Mouse (Mus musculus) spleen, postnatal 36 days (tissue): ENCODE data around the gene Kif9.

Experiments used
- DNase-seq, 2 experiments: peaks; one replicate each; pipeline ENCODE4 v3.0.0; 2022; ENCODE audit warnings: low spot score in 2 of 2, mixed read lengths in 1 of 2

The Kif9 gene

GRCm38 (mm10) chr9:110476124-110477091, at the start of gene Kif9, which contains the start of gene Klhl18:
Gene Kif9, plus strand, starts transcription at chr9:110476958.
Gene Klhl18, minus strand, starts transcription at chr9:110476694.
- peak; percentile 94 to 95 for DNase-seq

GRCm38 (mm10) chr9:110431241-110431640, 45.5 kb upstream of the Kif9 start:
- DNase-seq = no peak

- DNase-seq = no peak
These were observed 43.7 kb upstream of the Kif9 start for GRCm38 (mm10) chr9:110433045-110433444.

GRCm38 (mm10) chr9:110436041-110436440, 40.7 kb upstream of the Kif9 start:
- no peak for DNase-seq

GRCm38 (mm10) chr9:110440049-110440448, 36.7 kb upstream of the Kif9 start:
- DNase-seq = no peak

GRCm38 (mm10) chr9:110440559-110440958, 36.2 kb upstream of the Kif9 start:
- no peak for DNase-seq

- no peak for DNase-seq
These were observed 28.4 kb upstream of the Kif9 start for GRCm38 (mm10) chr9:110448356-110448755.

GRCm38 (mm10) chr9:110448857-110449617, 27.7 kb upstream of the Kif9 start:
- peak; percentile 70 to 78 for DNase-seq

DNA sequence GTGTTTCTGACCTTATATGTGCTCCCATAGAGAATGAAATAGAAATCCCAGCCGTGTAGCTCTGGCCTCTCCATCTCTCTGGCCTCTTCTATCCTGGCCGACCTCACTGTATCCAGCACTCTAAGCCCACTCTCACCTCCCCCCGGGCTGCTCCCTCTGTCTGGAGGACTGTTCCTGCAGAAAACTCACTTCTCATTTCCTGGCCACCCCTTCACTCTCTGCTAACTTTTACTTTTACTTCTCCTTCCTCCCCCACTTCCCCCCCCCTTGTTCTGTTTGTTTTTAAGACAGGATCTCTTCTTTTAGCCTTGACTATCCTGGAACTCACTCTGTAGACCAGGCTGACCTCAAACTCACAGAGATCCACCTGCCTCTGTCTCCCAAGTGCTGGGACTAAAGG, 24.2 kb upstream of the Kif9 start:
- peak in 1 of 2 experiments; percentile 36 for DNase-seq

DNA sequence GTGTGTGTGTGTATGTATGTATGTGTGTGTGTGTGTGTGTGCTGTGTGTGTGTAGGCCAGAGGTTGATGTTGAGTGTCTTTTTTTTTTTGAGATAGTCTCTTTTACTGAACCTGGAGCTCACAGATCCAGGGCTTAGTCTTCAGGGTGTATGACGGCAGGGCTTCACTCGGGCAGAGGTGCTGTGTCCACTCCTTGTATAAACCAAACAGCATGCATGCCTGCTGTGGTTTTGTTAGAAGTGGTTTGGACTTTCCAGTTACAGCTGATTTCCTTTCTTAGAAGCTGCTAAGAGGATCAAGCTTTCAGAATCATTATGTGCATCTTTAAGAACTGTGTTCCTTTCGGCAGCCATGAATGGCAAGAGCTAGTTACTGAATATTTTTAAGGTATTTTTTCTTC, 18.8 kb upstream of the Kif9 start:
- no peak for DNase-seq

DNA sequence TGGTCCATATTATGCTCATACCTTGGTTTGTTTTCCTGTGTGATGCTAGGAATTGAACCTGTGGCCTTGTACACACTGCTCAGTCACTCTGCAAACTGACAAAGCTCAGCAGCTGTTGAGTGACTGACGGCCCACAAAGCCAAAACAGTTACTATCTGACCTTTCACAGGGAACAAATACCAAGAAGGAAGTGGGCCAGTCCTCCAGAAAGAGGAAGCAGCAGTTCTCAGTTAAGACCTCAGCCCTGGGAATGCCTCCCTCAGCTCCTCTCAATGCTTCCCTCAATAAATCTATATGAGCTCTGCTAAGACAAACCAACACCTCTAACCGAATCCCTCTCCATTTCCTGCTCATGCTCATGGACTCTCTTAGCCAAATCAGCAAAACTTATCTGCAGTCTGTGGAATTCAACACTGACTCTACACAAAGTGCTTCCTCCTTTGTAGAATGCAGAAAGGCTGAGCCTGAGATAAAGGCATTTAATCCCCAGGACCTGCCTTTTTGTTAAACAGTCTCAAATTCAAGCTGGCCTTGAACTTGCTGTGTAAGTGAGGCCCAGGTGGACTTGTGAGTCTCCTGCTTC, 17.5 kb upstream of the Kif9 start:
- DNase-seq = peak; percentile 71 to 77

DNA sequence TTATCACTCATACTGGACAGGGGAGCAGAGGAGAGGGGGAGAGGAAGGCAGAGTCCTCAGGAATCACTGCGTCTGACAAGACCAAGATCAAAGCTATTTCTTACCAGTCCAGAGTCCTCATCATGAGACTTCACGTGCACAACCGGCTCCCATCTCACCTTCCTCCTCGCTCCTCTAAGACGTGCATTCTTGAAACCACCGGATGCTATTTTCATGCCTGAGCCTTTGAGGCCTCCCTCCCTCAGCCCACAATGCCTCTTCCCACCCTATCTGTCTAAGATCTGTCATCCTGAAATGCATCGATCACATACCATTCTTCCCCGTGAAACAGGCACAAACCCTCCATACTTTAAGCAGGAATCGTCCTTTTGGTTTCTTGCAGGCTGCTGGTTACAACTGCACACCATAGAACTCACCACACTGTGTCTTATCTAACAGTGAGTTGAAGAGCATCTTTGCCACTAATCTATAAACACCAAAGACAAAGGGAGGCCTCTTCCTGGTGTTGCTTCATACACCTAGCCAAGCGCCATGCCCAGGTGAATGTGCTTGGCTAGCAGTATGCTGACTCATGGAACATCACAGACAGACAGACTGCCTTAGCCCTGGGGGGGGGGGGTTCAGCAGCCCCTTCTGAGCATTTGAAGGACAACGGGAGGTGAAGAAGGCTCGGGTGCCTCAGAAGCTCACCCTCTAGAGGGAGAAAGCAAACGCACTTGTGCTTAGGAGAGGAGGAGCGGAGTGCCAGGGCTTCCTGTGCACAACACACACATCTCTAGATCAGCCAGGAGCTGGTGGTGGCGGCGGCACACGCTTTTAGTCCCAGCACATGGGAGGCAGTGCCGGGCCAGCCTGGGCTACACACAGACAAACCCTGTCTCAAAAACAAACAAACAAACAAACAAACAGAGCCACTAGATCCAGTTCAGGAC, 15.6 kb upstream of the Kif9 start:
- DNase-seq = no peak

DNA sequence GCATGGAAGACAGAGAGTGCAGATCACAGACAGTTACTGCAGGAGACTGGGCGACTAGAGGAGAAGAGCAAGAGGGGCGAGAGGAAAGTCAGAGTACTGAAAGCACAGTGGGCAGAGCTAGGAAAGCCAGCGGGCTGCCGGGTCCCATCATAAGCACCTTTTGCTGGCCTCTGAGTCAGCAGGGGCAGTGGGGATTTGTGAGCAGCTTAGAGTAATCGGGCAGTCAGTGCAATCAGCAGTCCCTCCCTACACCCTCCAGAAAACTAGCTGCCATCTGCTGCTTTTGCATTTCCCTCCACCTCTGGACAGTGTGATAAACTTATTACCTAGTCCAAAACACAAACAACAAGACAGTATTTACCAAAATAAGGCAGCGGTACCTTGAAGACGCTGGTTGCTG, 14.4 kb upstream of the Kif9 start:
- DNase-seq = no peak

DNA sequence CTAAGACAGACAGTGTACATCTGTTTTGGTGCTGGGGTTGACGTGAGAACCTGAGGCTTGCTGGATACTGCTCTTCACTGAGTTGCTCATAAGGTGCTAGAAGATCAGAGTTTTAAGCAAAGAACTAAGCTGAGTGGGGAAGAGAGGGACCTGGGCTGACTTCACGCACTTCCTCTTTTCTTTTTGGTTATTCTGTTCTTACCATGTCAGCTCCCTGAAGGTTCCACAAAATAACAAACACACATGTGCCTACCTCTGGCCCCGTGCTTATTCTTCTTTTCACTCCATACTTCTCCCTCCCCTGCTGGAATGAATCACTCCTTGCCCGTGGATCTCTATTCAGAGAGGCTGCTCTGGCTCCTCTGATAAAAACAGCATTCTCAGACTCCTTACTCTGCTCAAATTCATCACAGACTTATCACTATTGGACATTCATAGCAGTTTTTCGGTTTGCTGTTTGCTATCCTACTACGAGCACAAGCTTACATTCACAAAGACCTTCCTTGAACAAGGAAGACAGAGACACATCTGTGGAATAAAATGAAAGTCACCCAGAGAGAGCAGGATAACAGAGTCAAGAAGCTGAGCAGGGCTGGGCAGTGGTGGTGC, 12.7 kb upstream of the Kif9 start:
- DNase-seq = peak; percentile 51 to 54

GRCm38 (mm10) chr9:110465336-110465735, 11.4 kb upstream of the Kif9 start:
- DNase-seq = no peak

GRCm38 (mm10) chr9:110466179-110466578, 10.6 kb upstream of the Kif9 start:
- peak; percentile 34 to 50 for DNase-seq

DNA sequence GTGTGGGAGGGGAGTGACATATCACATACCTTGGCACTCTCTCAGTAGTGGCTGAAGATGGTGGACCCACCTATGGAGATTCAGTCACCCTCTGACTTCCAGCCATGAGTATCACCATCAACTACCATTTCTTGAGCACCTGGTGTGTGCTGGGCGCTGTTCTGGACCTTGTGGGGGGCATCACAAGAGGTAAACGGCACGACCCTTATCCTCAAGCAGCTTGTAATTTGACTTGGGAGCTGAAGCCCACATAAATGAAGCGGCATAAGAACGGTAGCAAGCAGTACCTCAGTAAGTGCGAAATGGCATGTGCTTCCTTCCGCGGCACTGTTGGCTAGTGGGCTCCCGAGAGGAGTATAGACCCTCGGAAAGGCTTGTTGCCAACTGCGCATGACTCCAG, 1.2 kb downstream of the Kif9 start:
- no peak for DNase-seq

DNA sequence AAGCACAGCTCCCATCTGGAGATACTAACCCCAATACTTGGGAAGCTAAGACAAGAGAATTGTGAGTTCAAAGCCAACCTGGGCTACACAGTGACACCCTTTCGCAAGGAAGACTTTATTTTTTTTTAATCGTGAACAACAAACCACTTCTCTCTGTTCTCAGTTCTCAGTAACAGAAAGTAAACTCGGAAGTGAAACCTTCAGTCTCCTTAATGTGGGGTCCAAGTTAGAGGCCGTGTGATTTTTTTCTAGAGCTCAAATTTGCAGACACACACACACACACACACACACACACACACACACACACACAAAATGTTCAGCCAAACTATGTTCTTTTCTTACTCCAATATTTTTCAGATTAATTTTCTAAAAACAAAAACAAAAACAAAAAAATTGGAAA, 1.9 kb downstream of the Kif9 start:
- DNase-seq = peak; percentile 21 to 57

DNA sequence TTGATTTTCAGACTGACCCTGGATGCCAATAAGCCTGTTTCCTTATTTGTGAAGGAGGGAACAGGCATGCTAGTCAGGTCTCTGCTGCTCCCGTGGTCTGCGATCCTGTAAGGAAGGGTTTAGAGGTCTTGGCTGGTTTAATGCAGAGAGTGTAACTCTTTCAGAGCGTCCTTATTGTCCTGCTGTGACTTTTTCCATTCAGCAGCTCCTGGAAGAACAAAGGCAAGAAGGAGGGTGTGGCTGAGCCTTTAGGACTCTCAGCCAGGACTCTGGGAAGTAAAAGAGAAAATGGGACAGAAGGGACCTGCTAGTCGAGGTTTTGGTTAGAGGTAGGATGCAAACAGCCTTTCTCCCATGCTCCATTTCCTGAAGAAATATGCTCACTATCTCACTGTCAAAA, 12.1 kb downstream of the Kif9 start:
- no peak for DNase-seq

GRCm38 (mm10) chr9:110490913-110491312, 14.2 kb downstream of the Kif9 start:
- peak in 1 of 2 experiments; percentile 25 for DNase-seq

DNA sequence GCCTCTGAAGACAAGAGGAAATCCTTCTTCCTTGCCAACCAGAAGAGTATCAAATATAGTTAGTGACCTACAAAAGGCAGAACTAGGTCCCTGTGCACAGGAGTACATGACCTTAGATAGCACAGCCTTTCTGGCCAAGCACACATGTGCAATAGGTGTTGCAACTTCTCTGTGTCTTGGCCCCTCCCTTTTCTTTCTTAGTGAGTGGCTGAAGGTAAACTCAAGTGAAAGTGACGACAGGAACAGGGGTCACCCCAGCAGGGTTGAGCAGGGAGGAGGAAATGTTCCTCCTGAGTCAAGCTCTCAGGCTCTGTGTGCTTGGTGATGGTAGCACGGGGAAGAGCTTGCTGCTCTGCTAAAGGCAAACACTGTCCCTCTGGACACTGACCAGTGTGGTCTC, 49.0 kb downstream of the Kif9 start:
- DNase-seq = peak in 1 of 2 experiments; percentile 25
